Mouse (Mus musculus) ovary, adult 18-20 months (tissue): ENCODE results near the gene Fam186a.
A peak's percentile ranks its signal among the peaks of the same experiment; 100 is the strongest.
"Not testable (repeated sequence)": the region's sequence is repeated elsewhere in the genome, so short reads cannot be mapped to it uniquely, and the experiment has no call there.

ENCODE experiments used
- DNase-seq: peaks from one replicate; pipeline ENCODE4 v3.0.0; 2022; ENCODE audit warnings: low spot score, mixed read lengths

Fam186a gene

GRCm38 (mm10) chr15:99931231-99931630, 35.6 kb downstream of the Fam186a start:
- no peak for DNase-seq

- no peak for DNase-seq
These were observed 47.2 kb downstream of the Fam186a start for GRCm38 (mm10) chr15:99919601-99920158.

GRCm38 (mm10) chr15:99917264-99917663, 49.6 kb downstream of the Fam186a start:
- DNase-seq = no peak

GRCm38 (mm10) chr15:99914613-99915012, 52.2 kb downstream of the Fam186a start:
- DNase-seq = no peak

GRCm38 (mm10) chr15:99911785-99912184, 55.1 kb downstream of the Fam186a start:
- DNase-seq = no peak

GRCm38 (mm10) chr15:99909339-99909996, 57.4 kb downstream of the Fam186a start:
- not testable (repeated sequence) for DNase-seq

- no peak for DNase-seq
These were observed 59.3 kb downstream of the Fam186a start for GRCm38 (mm10) chr15:99907514-99907913.

GRCm38 (mm10) chr15:99907041-99907440, 59.8 kb downstream of the Fam186a start:
- no peak for DNase-seq

GRCm38 (mm10) chr15:99904841-99905240, 62.0 kb downstream of the Fam186a start:
- DNase-seq = no peak

GRCm38 (mm10) chr15:99904333-99904732, 62.5 kb downstream of the Fam186a start:
- DNase-seq = peak; percentile 63

- DNase-seq = no peak
These were observed 63.6 kb downstream of the Fam186a start for GRCm38 (mm10) chr15:99903227-99903626.

- DNase-seq = no peak
These were observed 64.1 kb downstream of the Fam186a start for GRCm38 (mm10) chr15:99902786-99903185.

- DNase-seq = no peak
These were observed 70.2 kb downstream of the Fam186a start for GRCm38 (mm10) chr15:99896621-99897020.

GRCm38 (mm10) chr15:99891355-99891754, 75.5 kb downstream of the Fam186a start:
- no peak for DNase-seq

- peak; percentile 8 for DNase-seq
These were observed 76.2 kb downstream of the Fam186a start for GRCm38 (mm10) chr15:99890412-99891236.

- no peak for DNase-seq
These were observed 77.5 kb downstream of the Fam186a start for GRCm38 (mm10) chr15:99889275-99889874.

- not testable (repeated sequence) for DNase-seq
These were observed 79.7 kb downstream of the Fam186a start for GRCm38 (mm10) chr15:99887130-99887529.

- no peak for DNase-seq
These were observed 82.8 kb downstream of the Fam186a start for GRCm38 (mm10) chr15:99884038-99884437.

- DNase-seq = no peak
These were observed 88.3 kb downstream of the Fam186a start for GRCm38 (mm10) chr15:99878541-99878940.

GRCm38 (mm10) chr15:99875334-99875869, 91.5 kb downstream of the Fam186a start, which contains the start of gene Lima1:
Lima1 (minus strand) TSS chr15:99875456.
- DNase-seq = peak; percentile 80

- no peak for DNase-seq
These were observed 92.1 kb downstream of the Fam186a start for GRCm38 (mm10) chr15:99874612-99875333.
